Mouse (Mus musculus): ENCODE data around the gene Mpi.

DNA sequence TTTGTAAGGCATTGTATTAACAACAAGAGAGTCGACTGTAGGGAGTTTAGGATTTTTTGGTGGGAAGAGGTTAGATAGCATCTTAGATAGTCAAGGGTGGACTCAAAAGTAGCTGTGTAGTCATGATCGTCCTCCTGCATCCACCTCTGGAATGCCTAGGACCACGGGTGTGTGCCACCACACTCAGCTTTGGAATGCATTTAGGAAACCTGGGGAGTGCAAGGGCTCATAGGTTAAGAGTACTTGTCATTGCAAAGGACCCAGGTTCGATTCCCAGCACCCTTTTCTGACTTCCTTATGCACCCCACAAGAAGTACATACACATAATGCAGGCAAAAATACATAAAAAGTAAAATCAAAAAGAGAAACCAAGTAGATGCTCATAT, 29.7 kb downstream of the Mpi start:
- TF ChIP-seq CTCF (IDR thresholded peaks at IDR 0.05) (no peak), EP300 (IDR thresholded peaks at IDR 0.05) (no peak)
